Comparison of ENCODE assay signal across 12 mouse cellular contexts in genomic region chr17:84137393-84138171, GRCm38 (mm10). TPM values are rescaled to one million over a fixed set of nuclear protein-coding genes. Genes with fewer than 3 reads are reported as not detected.
A peak's percentile ranks its signal among the peaks of the same experiment; 100 is the strongest.
DNase-seq lines count a peak whose midpoint lies in the region; ATAC-seq and TF ChIP-seq lines count a peak whose summit lies in the region.
"Had no signal": no experiment of that assay in that cellular context is flagged by ENCODE, and none has a peak within 500 bp of the region (broad histone marks: within the 10 kb centered on the region; RNA-seq: fewer than 3 reads in every experiment).

No protein-coding gene starts in this region.

- no peak overlapping the region for H3K27ac ChIP-seq in lung, embryonic 16.5 days (ENCODE audit: low read length)
- H3K27ac ChIP-seq in kidney, embryonic 14.5 days (ENCODE audit: low read depth, low read length), result peak overlapping the region; percentile 24
- no peak overlapping the region for H3K27ac ChIP-seq in liver, embryonic 11.5 days (ENCODE audit: low read depth, low read length)
- H3K27ac ChIP-seq in stomach, postnatal 0 days (replicated peaks), result peak overlapping the region; percentile 76
- H3K27ac ChIP-seq: neural tube, embryonic 13.5 days had no signal

- ATAC-seq in lung, embryonic 16.5 days (ENCODE audit: low read depth), result peak; percentile 30; the same call in 1 of the 2 replicates
- 0 out of 2 replicates have a peak, but pooled peaks have one; percentile 33 for ATAC-seq in kidney, embryonic 14.5 days (ENCODE audit: low FRiP score, low TSS enrichment)
- ATAC-seq in liver, embryonic 11.5 days (replicated peaks; ENCODE audit: low FRiP score), result no peak
- ATAC-seq in stomach, postnatal 0 days (ENCODE audit: low FRiP score, low TSS enrichment), result peak; percentile 69

- H3K27me3 ChIP-seq in lung, embryonic 16.5 days (ENCODE audit: control insufficient read depth, insufficient read depth, low read depth, low read length), result no peaks in the 10 kb centered on the region
- no peaks in the 10 kb centered on the region for H3K27me3 ChIP-seq in kidney, embryonic 14.5 days (ENCODE audit: control insufficient read depth, insufficient read depth, low read length)
- H3K27me3 ChIP-seq in liver, embryonic 11.5 days (replicated peaks; ENCODE audit: control insufficient read depth, insufficient read depth, low read length), result no peaks in the 10 kb centered on the region
- no peaks in the 10 kb centered on the region for H3K27me3 ChIP-seq in stomach, postnatal 0 days (ENCODE audit: control insufficient read depth, insufficient read depth, low read length)
- H3K27me3 ChIP-seq: neural tube, embryonic 13.5 days had no signal

- H3K4me1 ChIP-seq in lung, embryonic 16.5 days (replicated peaks; ENCODE audit: control insufficient read depth, insufficient read depth, low read length), result peaks cover 31% of the 10 kb centered on the region
- peaks cover 41% of the 10 kb centered on the region for H3K4me1 ChIP-seq in kidney, embryonic 14.5 days (ENCODE audit: control insufficient read depth, insufficient read depth, low read length)
- peaks cover 65% of the 10 kb centered on the region for H3K4me1 ChIP-seq in liver, embryonic 11.5 days (replicated peaks; ENCODE audit: control insufficient read depth, insufficient read depth, low read length)
- peaks cover 9% of the 10 kb centered on the region for H3K4me1 ChIP-seq in stomach, postnatal 0 days (replicated peaks; ENCODE audit: control insufficient read depth, insufficient read depth)

- H3K4me2 ChIP-seq in lung, embryonic 16.5 days (ENCODE audit: low read depth, low read length), result no peak overlapping the region
- H3K4me2 ChIP-seq in kidney, embryonic 14.5 days (replicated peaks; ENCODE audit: low read depth, low read length), result no peak overlapping the region
- H3K4me2 ChIP-seq in liver, embryonic 11.5 days, result peak overlapping the region; percentile 43
- H3K4me2 ChIP-seq in stomach, postnatal 0 days (replicated peaks; ENCODE audit: low read depth), result no peak overlapping the region; the same call in 1 of the 2 replicates
- H3K4me2 ChIP-seq: neural tube, embryonic 13.5 days had no signal

- WGBS in lung, embryonic 16.5 days, result 70% methylated on average over 11 of the region's 11 CpGs
- 45% methylated on average over 11 of the region's 11 CpGs for WGBS in kidney, embryonic 14.5 days
- WGBS in liver, embryonic 11.5 days, result 83% methylated on average over 11 of the region's 11 CpGs
- WGBS in stomach, postnatal 0 days, result 53% methylated on average over 11 of the region's 11 CpGs

- no peak overlapping the region for H3K4me3 ChIP-seq in lung, embryonic 16.5 days (ENCODE audit: low read length)
- H3K4me3 ChIP-seq in kidney, embryonic 14.5 days (ENCODE audit: low read length), result no peak overlapping the region
- H3K4me3 ChIP-seq in liver, embryonic 11.5 days (ENCODE audit: low read depth, low read length), result 0 out of 2 replicates have a peak overlapping the region, but pooled peaks have one; percentile 0
- no peak overlapping the region for H3K4me3 ChIP-seq in stomach, postnatal 0 days (ENCODE audit: low read depth, low read length)
- H3K4me3 ChIP-seq: neural tube, embryonic 13.5 days had no signal

- no peak overlapping the region for H3K9ac ChIP-seq in lung, embryonic 16.5 days (ENCODE audit: low read length)
- H3K9ac ChIP-seq in kidney, embryonic 14.5 days (ENCODE audit: low read depth, low read length), result no peak overlapping the region
- no peak overlapping the region for H3K9ac ChIP-seq in liver, embryonic 11.5 days (ENCODE audit: low read depth, low read length)
- no peak overlapping the region for H3K9ac ChIP-seq in stomach, postnatal 0 days (ENCODE audit: low read length)
- H3K9ac ChIP-seq: neural tube, embryonic 13.5 days had no signal

- DNase-seq in lung, postnatal 36 days, result no peak
- DNase-seq in liver, embryonic 11.5 days (ENCODE audit: low spot score), result no peak
- peak; percentile 80 for DNase-seq in stomach, postnatal 0 days (ENCODE audit: low spot score)
- DNase-seq in adipocyte (ENCODE audit: low spot score), result no peak
- no peak for DNase-seq in c-Kit-positive CD71-positive TER-119-positive erythroid progenitor cells, embryonic 14.5 days (ENCODE audit: low spot score)
- DNase-seq in layer of hippocampus, adult 9-10 months (ENCODE audit: low spot score), result no peak
- DNase-seq: cerebellum, adult 8-10 months; layer of hippocampus, adult 9-11 months; thymus, postnatal 4 days had no signal

- no peak for TF ChIP-seq EP300 in stomach, postnatal 0 days (optimal IDR thresholded peaks at IDR 0.05)

- no peaks in the 10 kb centered on the region for H3K36me3 ChIP-seq in lung, embryonic 16.5 days (ENCODE audit: control insufficient read depth, insufficient read depth, low read length)
- no peaks in the 10 kb centered on the region for H3K36me3 ChIP-seq in kidney, embryonic 14.5 days (ENCODE audit: control insufficient read depth, insufficient read depth, low read length)
- no peaks in the 10 kb centered on the region for H3K36me3 ChIP-seq in liver, embryonic 11.5 days (ENCODE audit: control insufficient read depth, insufficient read depth, low read length)
- H3K36me3 ChIP-seq in stomach, postnatal 0 days (ENCODE audit: control insufficient read depth, insufficient read depth, low read length), result no peaks in the 10 kb centered on the region
- H3K36me3 ChIP-seq: neural tube, embryonic 13.5 days had no signal

- H3K9me3 ChIP-seq in lung, embryonic 16.5 days (ENCODE audit: control insufficient read depth, low read length), result no peaks in the 10 kb centered on the region
- H3K9me3 ChIP-seq in kidney, embryonic 14.5 days (ENCODE audit: control insufficient read depth, low read length), result no peaks in the 10 kb centered on the region
- H3K9me3 ChIP-seq in liver, embryonic 11.5 days (ENCODE audit: control insufficient read depth, low read length), result no peaks in the 10 kb centered on the region
- no peaks in the 10 kb centered on the region for H3K9me3 ChIP-seq in stomach, postnatal 0 days (ENCODE audit: control insufficient read depth, low read length)
- H3K9me3 ChIP-seq: neural tube, embryonic 13.5 days had no signal

- TF ChIP-seq CTCF in stomach, postnatal 0 days (IDR thresholded peaks at IDR 0.05; ENCODE audit: low read depth), result no peak

RNA-seq across cellular contexts. Expression of gene Zfp36l2, which starts 50.2 kb away (rescaled TPM):
- polyA plus RNA-seq in lung, embryonic 16.5 days (2015; fragmentation: Nextera tagmentation; extraction: Ambion mirVana), result 10.1 and 11.2 TPM in 2 replicates
- polyA plus RNA-seq in kidney, embryonic 14.5 days (2014; fragmentation: Nextera tagmentation; extraction: Ambion mirVana), result 22.5 and 24.3 TPM in 2 replicates
- polyA plus RNA-seq in liver, embryonic 11.5 days (2014; fragmentation: Nextera tagmentation; extraction: Ambion mirVana), result 24.7 and 26.7 TPM in 2 replicates
- 17.5 and 18.3 TPM in 2 replicates for polyA plus RNA-seq in stomach, postnatal 0 days (2015; fragmentation: Nextera tagmentation; extraction: Ambion mirVana)

Comparison
In these comparisons a context has a peak if more than half of its experiments do, and no peak if none do; other contexts are left out.
1. H3K27ac ChIP-seq: peak in kidney, embryonic 14.5 days (single experiment) and stomach, postnatal 0 days (single experiment); none in lung, embryonic 16.5 days (single experiment) and liver, embryonic 11.5 days (single experiment).